Mouse (Mus musculus): Measurements from ENCODE around the gene Tesc.

The Tesc gene

DNA sequence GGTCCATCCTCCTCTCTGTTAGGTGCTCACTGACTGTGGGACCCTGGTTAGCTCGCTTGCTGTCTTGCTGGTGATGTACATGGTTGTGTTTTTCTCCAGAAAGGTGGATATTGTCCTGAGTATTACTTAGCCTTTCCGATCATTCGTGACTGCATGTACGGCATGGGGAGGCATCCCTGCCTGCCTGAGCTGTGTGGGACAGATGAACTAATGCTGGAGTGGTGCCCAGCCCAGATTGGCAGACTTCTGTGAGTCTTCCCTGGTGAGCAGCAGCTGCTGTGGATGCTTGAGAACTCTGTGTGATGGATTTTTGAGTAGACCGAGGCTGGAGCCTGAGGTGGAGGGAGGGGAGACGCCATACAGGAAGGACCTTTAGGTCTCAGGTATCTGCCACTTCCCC is 17.4 kb downstream of the Tesc start:
- no peak for DNase-seq (ENCODE audit: low spot score)

DNA sequence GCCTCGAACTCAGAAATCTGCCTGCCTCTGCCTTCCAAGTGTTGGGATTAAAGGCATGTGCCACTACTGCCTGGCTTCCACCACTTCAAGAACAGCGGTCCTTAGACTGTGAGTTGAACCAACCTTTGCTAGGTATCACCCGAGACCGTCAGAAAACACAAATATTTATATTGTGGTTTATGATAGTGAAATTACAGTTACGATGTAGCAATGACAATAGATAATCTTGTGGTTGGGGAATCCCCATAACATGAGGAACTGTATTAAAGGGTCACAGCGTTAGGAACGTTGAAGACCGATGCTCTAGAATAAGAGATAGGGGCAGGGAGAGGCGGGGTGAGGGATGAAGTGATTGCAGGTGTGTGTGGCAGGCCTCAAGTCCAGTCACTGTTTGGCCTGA is 17.8 kb downstream of the Tesc start:
- DNase-seq (ENCODE audit: low spot score): no peak

DNA sequence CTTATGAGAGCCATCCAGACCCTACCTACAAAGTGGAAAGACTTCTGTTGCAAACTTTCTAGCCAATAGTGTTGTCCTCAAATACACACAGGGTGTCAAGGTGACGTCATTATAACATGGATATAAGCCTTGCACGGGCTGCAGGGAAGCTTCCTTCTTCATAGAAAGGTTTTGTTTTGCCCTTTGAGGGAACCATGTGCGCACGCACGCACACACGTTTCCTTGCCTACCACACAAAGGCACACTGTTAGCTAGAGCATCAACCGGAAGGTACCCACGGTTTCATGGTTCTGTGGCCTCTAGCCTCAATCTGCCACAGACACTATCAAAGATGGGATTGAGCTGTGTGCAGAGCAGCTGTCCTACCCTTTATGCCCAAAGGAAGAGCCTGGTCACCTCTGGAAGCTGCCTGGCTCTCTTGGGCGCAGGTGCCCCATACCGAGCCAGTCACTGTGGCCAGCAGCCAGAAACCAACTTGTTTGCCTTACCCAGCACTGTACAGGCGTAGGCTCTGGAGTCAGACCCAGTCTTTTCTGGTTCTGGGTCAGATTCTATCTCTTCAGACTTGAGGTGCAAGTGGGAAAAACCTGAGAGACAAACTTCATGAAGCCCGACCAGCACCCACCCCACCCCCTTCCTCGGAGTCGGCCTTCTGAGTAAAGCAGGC is 19.7 kb downstream of the Tesc start:
- DNase-seq (ENCODE audit: low spot score): no peak

DNA sequence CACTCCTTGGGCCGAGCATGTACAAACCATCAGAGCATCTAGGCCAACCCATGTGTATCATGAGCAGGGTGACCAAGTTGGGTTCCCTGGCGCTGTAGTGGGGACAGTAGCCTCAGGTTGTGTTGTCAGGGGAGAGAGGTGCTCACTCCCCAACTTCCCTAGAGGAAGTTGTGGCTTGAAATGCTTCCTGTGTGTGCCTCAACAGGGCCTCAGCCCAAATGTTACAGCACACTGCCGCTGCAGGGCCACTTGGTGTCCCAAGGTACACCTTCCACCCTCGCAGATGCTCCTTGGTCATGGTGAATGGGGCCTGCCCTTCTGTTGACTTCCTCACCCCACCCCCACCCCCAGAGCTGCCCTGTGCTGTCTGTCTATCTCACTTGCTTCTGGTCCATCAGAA is 20.9 kb downstream of the Tesc start:
- no peak for DNase-seq (ENCODE audit: low spot score)

DNA sequence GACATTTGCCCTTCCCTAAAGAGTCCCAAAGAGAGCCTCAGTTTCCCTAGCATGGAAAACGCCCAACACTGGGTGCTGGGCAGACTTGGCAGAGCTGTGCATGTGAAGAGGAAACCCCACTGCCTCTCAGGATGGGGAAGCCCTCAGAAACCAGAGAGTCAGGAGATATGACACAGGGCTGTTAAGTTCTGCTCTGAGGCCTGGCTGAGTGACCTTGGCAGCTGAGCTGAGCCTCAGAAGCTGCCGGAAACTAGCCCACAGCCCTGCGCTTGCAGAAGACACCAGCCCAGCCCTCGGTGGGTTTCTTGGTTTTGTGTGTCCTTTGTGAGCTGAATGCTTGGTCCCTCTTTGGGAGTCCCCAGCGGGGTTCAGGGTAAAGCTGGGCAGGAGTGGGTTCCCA is 21.4 kb downstream of the Tesc start:
- DNase-seq (ENCODE audit: low spot score): no peak

DNA sequence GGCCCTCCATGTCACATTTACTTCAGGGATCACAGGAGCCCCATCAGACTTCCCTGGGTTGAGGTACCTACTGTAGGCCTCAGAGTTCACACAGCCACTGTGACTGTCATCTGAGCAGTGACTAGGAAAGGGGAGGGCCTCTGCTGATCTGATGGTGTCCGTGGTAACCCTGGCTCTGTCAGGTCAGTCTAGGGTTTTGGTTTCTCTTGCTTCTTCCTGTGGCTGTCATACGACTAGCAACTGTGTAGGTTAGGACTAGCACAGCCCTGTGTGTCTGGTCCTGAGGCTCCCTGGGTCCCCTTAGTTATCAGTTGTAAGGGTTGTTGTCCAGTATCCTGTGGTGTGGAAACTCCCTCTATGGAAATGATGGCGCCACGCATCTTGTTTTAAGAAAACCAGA is 23.2 kb downstream of the Tesc start:
- no peak for DNase-seq (ENCODE audit: low spot score)

DNA sequence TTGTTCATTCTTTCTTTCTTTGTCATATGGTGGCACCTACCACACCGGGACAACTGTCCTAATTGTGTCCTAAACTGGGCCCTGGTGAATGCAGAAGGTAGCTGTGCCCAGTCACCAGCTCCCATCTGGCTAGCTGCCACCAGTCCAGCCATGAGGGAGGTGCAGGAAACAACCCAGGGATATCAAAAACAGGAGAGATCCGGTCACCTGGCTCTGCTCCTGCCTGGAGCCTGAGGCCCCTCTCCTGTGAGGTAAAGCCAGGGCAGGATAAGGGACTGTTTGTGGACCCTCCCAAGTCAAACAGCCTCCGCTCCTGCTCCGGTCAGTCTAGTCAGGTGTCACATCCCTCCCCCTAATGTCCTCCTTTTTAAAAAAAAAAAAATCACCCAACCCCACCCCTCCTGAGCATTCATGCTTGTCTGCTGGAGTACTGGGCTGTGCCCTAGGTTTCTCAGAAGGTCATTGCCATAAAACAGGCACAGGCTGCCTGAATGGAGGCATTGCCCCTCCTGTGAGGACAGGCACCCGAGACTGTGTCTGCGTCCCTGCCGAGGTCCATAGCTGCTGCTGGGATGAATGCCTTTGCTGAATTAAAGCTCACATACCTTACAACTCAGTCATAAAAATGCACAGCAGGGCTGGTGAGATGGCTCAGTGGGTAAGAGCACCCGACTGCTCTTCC is 24.6 kb downstream of the Tesc start:
- peak; percentile 33 for DNase-seq (ENCODE audit: low spot score)

DNA sequence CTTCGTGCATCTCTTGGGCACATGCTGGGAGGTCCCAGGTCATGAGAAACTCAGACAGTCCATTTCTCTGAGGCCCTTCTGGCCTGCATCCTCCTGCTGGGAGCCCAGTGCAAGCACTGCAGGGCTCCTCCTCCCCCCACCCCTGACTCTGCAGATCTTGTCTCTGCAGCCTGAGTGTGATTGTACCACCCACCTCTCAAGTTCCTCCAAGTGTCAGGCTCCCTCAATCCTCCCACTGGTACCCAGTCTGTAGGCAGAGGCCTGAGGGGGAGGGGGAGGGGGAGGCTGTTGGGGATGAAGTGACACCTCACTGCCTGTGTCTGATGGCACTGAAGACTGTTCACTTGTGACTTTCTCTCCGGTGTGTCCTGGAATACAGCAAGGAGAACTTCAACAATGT is 25.7 kb downstream of the Tesc start:
- no peak for DNase-seq (ENCODE audit: low spot score)

DNA sequence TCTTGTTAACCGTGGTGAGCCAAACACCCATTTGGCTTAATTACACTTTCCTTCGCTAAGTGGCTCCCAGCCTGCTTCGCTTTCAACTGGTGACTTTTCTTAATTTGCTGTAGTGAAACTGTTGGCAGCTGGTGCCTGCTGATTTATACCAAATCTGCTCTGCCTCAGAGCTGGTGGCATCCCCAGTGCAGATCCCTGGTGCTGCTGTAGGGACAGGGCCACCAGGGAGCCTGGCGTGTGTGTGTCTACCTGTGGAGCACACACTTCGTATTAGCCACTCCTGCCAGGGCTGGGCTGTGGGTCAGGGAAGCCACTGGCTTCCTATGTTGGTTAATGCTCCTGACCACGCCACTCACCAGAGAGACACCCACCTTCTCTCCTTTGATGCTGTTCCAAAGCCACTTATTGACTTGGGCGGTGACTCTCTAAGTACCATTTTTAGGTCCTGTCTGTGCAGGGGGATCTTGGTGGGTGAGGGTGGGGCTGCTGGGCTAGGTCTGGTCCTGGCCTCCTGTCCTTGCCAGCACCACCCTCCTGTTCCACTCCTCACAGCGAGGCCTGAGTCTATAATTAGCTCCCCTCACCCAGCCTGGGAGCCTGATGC is 30.1 kb downstream of the Tesc start:
- DNase-seq (ENCODE audit: low spot score): no peak

DNA sequence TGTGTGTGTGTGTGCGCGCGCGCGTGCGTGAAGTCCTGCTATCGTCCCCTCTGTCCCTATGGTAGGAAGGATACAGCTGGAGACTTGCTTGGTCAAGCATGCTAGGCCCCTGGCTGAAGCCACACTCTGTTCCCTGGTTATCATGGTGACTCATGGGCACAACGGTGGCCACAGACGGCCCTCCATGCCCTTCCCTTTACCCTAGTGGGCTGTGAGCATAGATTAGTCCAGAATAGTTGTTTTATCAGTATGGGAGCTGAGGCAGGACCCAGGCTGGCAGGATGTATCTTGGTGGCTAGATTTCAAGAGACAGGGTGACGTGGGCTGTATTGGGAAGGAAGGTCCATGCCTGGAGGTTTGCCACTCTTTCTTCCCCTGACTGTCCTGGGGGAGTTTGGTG is 31.3 kb downstream of the Tesc start:
- DNase-seq (ENCODE audit: low spot score): no peak

DNA sequence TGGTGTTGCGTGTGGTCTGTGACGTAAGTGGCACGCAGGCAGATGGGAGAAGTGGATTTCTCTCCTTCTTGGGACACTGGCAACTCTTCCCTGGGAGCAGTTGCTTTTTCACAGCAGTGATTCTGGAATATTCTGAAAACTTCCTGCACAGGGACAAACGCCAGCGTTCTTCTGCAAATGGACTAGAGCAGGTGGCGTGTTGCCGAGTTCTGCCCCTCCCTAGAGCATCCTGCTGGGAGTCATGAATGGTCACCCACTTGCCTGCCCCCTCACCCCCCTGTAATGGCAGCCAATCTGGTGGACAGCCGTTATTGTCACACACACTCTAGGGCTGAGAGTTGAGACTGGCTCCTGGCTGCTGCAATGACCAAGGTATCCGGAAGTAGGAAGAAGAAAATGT is 32.1 kb downstream of the Tesc start:
- DNase-seq (ENCODE audit: low spot score): no peak

DNA sequence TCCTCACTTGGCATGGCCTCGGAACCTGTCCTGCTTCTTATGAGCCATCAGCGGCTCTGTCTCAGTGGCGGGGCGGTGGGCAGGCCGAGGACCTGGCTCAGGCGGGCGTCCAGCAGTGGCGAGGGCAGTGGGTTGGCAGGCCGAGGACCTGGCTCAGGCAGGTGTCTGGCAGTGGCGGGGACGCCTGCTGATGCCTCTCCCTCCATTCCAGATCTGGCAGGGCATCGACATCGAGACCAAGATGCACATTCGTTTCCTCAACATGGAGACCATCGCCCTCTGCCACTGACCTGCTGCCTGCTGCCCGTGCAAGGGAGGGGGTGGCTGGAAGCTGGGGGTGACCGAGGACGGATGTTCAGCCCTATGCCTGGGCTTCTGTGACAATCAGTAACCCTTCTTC is 33.8 kb downstream of the Tesc start:
- DNase-seq (ENCODE audit: low spot score): no peak

DNA sequence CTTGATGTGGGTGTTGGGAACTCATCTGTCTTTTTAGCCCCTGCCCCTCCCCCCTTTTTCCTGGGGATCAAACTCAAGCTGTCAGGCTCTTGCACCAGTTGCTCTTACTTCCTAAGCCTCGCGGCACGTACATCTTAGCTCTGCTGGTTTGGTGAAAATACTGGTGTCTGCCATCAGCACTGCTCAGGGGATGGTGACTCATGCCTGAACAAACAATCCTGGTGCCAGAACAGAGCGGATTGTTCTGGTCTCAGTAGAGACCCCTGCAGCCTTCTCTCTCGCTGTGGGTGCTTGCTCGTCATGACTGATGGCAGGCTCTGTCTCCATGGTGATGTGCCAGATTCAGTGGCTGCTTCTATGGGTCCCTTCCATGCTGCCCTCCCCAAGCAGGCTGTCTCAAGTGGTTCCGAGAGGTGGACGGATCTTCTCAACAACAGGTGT is 35.7 kb downstream of the Tesc start:
- DNase-seq (ENCODE audit: low spot score): no peak

DNA sequence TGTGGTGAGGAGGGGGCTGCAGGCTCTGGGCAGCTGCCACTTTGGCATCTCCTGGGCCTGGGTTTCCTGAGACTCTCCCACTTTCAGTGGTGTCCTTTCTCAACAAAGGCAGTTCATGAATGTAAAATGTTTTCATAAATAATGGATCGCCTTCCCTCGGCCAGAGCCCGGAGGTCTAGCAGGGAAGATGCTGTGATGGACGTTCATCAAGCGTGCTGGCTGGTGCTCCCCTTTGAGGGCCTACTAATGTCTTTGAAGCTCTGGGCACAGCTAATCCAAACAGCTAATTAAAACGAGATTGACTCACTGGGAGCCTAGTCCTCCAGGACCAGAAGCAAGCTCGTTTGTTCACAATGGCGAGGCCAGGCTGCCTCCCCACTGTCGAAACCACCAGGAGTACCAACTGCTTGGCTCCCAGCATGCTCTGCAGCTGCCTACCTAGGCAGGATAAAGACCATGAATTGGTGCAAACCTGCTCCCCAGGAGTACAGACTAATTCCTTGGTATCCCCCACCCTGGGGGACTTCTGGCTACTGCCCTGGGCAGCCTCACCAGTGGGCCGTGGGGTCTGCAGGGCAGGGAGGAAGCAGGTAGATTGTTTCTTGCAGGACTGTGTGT is 36.9 kb downstream of the Tesc start:
- DNase-seq (ENCODE audit: low spot score): no peak

DNA sequence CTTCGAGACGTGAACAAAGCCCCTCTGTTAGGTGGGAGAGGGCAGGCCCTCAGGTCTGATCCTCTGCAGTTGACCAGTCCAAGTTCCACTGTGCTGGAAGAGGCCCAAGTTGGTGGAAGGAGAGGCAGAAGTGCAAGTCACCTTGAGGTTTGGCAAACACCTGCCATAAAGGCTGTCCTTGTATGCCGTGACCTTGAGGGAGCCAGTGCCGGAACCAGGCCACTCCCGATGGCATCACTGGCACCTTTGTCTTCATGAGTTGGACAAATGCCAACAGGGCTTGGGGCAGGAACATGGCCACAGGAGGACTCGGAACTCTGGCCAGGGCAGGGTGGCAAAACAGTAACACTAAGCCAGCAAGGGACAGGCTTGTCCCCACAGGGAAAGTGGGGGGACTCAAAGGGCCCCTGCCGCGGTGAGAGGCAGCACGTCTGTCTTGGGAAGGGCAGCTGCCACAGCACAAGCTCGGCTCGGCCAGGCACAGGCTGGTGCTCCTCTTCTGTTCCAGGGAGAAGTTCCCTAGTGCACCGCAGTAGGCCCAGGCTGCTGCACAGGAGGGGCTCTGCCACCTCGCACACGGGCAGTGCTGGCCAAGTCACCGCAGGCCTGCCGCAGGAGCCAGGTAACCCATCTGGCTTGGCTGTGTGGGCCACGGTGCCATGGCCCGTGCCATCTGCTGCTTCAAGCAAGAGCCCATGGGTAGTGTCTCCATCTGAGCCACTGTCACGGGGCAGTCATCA is 38.1 kb downstream of the Tesc start:
- DNase-seq (ENCODE audit: low spot score): no peak

DNA sequence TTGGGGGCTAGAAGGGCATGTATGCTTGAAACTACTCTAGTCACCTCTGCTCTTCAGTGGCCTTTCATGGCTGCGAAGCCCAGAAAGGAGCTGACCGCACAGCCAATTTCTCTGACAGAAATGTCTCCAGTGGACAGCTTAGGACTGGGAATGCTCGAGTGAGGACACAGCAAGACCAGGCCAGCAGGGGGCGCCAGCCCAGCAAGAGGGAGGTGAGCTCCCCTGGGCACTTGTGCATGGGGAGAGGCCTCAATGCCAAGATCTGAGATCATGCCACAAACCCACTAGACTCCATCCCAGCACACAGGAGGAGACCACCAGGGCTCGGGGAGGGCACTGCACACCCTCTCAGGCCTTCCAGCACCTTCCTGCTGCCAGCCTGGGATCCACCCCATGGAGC is 39.3 kb downstream of the Tesc start:
- DNase-seq (ENCODE audit: low spot score): peak; percentile 70

DNA sequence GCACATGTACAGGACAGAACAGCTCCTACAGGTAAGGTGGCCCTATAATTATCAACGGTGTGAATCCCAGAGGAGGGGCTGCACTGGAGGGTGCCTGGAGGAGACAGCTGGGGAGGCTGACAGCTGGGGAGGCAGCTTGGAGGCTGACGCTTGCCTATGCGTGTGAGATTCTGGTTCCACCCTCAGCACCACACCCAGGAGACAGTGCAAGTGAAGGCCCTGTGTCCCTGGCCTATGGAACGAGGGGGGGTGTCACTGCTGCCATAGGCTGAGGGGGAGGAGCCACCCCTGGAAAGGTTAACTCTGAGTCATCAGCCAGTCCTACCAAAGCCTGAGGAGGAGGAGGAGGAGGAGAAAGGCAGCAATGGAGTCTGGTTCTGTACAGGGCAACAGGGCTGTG is 40.0 kb downstream of the Tesc start:
- DNase-seq (ENCODE audit: low spot score): no peak

DNA sequence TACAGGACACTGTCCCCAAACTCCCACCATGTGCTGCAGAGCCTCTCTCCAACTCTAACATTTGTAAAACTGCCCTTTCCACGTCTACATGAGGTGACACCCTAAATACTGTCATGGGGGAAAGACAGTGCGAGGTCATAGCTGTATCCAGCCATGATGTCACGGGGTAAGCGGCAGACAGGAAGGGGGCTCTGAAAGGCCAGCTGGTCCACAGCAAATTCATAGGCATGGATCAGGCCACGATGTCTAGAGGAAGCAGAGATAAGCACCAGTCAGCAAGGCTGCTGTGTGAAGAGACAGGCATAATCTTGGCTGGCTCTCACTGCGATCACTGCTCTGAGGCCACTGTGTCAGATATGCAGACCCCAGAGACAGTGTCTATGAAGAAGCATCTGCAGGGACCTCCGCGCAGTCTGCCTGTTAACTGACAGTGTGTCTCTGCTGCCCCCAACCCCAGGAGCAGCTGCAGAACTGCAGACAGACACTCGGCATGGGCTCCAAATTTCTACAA is 40.5 kb downstream of the Tesc start:
- no peak for DNase-seq (ENCODE audit: low spot score)

DNA sequence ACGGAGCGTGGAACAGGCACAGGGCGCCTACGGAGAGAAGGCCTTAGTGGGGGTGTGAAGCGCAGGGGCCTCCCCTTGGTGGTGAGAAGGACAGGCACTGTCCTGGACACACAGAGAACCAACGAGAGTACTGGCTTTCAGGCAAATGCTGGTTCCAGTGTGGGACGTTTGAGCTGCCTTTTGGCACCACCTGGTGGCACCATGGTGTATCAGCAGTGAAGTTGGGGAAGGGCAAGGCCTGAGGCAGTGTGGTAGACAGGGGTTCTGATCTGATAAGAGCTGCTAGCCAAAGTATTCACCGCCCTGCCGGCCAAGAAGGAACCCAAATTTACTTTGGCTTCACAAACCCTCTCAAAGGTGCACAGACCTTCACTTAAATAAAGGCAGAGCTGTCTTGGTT is 41.8 kb downstream of the Tesc start:
- peak; percentile 64 for DNase-seq (ENCODE audit: low spot score)

DNA sequence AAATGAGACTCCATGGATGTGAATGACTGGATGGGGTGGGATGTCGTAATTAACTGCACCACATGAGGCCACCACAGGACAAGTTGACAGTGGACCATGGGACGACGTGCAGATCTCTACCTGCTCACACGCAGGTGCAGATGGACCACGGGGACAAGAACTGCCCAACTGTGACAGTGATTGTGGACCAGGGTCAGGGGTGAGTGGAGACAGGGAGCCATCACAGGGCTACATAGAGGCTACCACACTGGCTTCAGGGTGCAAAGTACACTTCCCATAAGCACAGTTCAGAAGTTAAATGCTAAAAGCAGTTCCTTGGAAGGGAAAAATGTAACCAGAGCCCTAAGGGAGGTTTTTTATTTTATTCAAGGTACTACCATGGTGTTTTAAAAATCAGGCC is 44.2 kb downstream of the Tesc start:
- DNase-seq (ENCODE audit: low spot score): no peak

DNA sequence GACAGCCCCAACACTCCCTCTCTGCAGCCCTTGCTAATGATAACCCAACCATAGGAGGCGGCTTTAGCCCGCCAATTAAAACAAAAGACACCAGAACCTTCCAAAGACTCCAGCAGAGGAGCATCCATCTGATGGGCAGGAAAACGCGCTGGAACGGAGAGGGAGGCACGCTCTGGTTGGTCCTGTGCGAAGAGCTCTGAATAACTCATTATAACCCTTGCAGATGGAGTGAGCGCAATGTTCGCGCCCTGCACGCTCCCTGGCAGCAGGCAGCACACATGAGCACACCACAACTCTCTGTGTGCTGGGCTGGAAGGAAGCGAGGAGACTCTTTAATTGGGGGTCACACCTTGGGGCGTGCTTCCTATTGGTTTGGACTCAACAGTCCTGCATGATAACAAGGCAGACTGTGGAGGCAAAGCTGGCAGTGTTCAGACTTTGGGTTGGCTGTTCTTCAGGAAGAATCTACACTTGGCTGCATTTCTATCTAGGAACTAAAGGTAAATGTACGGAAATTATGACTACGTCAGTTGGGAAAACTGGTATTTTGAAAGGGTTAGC is 45.8 kb downstream of the Tesc start:
- DNase-seq (ENCODE audit: low spot score): no peak

Measured in urinary bladder, postnatal 14 days (tissue).